Mouse (Mus musculus) megakaryocyte, embryonic 14.5 days (primary cell): ENCODE measurements around the gene Caskin1.

Source experiments
- FLI1 ChIP-seq: IDR thresholded peaks from 2 replicates; pipeline ENCODE4 v1.6.1; 2012; ENCODE audit warnings: low read length, inconsistent platforms, mixed read lengths
- GATA1 ChIP-seq: IDR thresholded peaks from 3 replicates; pipeline ENCODE4 v1.6.1; 2012; ENCODE audit warnings: mixed read lengths, low read length, inconsistent platforms, borderline replicate concordance

- TF ChIP-seq GATA1 (no peak), FLI1 (no peak)
Observed at GRCm38 (mm10) chr17:24488186-24488661, at the start of gene Caskin1.
